Mouse (Mus musculus): Measurements from ENCODE around the gene Ggt6.
"Not testable (repeated sequence)": the region's sequence is repeated elsewhere in the genome, so short reads cannot be mapped to it uniquely, and the experiment has no call there.

The Ggt6 gene

DNA sequence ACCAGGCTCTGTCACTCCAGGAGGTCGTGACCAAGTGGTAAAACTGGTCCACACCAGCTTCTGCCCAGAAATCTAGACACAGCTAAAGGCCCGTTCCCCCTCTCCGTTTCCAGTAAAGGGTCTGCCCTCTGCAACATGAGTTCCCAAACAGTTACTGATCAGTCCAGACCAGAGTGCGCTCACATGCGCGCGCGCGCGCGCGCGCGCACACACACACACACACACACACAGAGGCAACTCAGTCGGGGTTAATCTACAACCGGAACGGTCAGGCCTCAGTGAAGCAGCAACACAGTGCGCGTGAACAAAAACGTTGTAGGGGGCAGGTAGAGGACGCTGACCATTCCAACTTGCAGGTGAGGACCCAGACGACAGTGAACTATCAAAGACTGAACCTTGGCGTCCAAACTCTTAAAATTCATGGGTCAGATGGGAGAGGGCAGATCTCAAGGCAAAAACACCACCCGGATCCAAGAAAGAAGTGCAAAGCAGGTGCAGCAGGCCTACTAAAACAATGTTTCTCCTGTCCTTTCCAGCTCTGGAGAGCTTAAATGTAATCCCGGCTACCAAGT, 24.7 kb upstream of the Ggt6 start:
- no peak for DNase-seq (ENCODE audit: inconsistent ontology term)

DNA sequence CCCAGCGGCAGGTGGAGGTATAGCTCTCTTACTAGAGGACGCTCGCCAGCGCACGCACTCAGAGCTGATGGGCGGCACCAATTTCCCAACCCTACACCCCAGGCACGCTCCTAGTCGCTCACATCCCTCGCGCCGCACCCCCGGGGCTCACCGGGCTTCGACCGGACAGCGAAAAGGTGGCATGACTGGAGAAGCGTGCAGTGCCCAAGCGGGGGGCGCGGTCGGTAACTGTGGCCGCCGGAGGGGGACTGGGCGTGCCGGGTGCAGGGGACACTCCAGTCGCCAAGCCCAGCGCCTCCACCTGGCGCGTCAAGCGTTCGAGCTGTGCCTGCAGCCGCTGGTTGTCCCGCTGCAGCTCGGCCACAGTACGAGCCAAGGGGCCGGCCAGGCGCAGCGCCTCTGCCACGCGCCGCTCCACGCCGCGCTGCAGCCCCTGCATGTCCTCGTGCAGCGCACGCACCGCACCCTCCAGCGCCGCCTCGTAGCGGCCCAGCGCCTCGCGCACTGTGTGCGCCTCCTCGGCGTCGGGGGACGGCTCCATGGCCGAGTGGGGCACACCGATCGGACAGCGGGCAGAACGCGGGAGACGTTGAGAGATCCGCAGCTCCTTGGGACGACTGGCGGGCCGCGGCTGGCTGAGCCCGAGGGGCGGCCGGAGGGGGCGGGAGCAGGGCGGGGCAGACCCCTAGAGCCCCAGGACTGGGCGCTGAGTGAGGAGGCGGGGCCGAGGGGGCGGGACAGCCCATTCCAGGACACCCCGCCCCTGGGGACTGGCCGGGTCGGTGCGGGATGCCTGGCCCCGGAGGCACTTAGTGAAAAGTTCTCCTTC, 24.0 kb upstream of the Ggt6 start, which contains the start of gene Smtnl2:
Gene Smtnl2 (minus strand): TSS at position 621 of the 829 bp plus-strand sequence.
- peak; percentile 93 for DNase-seq (ENCODE audit: inconsistent ontology term)

DNA sequence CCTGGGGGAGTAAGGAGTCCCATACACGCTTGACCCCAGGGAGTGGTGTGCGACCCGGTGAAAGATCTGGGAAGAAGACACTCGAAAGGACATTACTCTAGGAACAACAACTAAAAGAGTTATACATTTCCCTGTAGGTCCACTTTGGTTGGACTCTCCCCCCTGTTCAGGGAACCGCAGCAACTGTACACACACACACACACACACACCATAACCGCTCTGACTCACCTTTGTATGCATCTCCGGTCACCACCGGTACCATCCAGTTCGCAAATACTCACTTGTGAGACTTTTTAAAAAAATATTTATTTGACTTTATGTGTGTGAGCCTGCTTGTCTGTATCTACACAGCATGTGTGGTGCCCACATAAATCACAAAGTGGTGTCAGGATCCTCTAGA, 23.4 kb upstream of the Ggt6 start:
- no peak for DNase-seq (ENCODE audit: inconsistent ontology term)

DNA sequence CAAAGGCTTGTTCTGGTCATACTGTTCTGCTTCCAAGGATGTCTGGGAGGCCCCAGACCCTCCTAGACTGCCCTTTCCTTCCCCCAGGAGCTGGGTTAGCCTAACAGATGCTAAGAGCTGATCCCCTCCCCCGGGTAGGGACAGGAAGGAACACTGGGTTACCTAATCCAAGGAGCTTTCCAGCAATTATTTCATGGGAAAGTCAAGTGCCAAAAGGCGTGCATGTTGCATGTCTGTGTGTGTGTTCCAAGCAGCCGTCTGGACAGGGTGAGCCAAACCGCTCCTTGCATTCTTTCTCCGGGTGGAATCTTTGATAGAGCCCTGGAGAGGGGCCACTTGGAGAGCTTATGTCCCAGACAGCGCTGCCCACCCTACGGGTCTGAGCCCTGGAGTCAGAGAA, 22.3 kb upstream of the Ggt6 start:
- DNase-seq (ENCODE audit: inconsistent ontology term): no peak

DNA sequence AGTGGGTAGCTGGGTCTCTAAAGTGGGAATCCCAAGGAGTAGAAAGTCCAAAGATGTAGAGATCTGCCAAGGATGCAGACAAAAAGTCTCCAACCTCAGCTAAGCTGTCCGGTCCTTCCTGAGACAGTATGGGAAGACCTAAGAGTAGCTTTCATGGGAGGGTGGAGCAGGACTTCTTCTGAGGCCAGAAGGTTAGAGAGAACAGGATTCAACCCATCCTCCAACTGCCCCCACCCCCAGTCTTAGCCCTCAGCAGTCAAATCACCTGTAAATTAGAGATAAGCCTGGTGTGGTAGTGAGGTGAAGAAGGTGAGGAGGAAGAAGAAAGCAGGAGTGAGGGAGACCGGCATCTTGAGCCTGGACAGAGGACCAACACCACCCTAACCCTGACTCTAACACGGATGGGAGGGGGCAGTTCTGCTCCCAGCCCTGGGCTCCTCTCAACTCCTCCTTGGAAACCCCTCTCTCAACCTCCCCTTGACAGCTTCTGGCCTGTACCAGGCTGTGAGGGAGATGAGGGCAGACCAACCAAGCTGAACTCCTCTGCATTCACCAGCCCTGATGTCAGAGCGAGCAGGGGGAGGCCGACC, 21.6 kb upstream of the Ggt6 start:
- DNase-seq (ENCODE audit: inconsistent ontology term): no peak

DNA sequence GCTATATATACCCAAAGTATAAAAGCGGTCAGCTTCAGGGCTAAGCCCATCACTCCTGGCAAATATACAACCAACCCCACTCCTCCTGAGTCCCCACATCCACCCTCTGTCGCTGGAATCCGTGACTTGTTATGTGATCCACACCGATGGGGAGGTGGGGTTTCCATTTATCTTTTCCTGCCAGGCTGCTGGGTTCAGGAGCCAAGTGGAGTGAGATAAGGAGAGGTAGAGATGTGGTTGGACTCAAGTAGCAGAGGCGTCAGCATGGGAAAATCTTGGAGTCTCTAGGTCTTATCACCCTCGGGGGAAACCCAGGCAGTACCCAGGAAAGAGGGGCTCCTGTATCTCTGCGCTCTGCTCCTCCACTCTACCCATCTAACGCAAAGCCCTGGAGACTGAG, 20.2 kb upstream of the Ggt6 start:
- DNase-seq (ENCODE audit: inconsistent ontology term): no peak

DNA sequence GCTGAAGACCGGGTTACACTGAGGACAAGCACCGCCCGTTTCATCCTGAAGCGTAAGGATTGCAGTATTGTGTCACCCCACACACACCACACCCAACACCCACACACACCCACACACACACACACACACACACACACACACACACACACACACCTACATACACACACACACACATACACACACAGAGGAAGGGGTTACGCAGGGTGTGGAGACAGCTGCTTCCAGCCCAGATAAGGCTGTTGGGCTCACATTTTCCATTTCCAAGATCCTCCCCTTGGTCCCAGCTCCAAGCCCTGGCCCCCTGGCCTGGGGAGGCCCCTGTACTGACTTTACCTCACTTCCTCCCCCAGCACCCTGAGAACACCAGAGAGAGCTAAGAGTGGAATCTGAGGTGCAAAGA, 18.7 kb upstream of the Ggt6 start:
- DNase-seq (ENCODE audit: inconsistent ontology term): no peak

DNA sequence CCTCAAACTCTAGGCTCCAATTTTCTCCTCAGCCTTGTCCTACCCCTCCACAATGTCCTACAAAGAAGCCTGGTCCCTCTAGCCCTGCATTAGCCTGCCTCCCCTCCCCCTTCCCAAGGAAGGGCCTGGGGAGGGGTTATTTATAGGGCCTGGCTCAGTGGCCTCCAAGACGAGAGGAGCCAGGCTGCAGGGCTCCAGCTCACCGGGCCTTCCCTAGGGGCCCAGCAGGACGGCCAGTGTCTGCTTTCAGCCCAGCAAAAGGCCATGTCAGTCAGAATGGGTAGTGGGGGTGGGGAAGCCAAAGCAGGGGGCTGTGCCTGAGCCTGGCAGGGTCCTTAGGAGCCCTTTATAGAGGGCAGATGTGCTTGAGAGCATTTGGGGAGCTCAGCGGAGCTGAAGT, 17.9 kb upstream of the Ggt6 start:
- no peak for DNase-seq (ENCODE audit: inconsistent ontology term)

DNA sequence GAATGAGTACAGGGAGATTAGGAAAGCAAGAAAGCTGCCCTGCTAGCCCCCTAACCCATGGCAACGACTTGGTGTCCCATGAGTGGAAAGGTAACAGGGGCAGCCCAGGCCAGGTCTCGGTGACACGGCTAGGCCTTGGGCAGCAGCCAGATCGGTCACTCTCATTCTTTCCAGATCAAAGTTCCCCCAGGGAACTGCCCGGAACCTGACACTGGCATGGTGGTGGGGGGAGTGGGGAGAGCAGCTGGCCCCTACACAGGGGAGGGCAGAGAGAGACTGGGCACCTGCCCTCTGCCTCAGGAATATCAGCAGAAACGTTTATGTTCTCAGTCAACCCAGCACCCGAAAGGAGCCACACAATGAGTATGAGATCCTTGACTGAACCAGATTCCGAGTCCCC, 17.1 kb upstream of the Ggt6 start:
- no peak for DNase-seq (ENCODE audit: inconsistent ontology term)

DNA sequence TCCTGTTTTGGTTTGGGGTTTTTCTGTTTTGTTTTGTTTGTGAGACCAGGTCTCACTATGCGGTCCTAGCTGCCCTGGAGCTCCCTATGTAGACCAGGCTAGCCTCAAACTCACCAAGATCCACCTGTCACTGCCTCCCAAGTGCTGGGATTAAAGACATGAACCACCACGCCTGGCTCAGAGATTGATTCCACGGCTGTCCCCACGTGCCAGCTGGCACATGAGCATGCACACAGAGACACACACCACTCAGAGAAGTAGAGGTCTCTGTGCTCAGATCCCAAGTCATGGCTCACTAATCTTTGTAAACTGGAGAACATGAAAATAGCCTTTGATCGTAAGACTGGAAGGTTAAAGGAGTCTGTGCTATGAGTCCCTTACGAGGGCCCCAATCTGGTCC, 16.3 kb upstream of the Ggt6 start:
- no peak for DNase-seq (ENCODE audit: inconsistent ontology term)

DNA sequence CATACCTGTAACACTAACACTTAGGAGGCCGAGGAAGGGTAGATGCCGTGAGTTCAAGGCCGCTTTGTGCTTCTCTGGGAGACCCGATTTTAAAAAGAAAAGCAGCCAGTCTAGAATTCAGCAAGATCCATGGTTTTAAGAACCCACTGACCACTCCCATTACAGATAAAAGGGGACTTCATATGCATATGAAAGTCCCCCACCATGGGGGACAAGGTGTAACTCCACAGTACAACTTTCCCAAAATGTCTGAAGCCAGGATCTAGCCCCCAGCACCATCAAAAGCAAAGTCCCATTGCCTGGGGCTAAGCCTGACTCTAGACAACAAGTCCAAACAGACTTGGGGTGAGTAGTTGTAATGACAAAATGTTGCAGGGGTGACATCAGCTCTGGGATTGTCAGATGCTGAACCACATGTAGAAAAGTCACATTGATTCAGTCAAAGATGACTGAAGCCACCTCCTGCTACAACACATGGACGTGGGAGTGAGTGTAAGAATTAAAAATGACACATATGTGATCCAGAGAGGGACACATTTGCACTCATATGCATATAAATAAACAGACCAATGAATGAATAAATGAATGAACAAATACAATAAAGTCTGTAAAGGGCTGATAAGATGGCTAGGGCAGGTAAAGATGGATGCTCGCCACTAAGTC, 14.7 kb upstream of the Ggt6 start:
- no peak for DNase-seq (ENCODE audit: inconsistent ontology term)

DNA sequence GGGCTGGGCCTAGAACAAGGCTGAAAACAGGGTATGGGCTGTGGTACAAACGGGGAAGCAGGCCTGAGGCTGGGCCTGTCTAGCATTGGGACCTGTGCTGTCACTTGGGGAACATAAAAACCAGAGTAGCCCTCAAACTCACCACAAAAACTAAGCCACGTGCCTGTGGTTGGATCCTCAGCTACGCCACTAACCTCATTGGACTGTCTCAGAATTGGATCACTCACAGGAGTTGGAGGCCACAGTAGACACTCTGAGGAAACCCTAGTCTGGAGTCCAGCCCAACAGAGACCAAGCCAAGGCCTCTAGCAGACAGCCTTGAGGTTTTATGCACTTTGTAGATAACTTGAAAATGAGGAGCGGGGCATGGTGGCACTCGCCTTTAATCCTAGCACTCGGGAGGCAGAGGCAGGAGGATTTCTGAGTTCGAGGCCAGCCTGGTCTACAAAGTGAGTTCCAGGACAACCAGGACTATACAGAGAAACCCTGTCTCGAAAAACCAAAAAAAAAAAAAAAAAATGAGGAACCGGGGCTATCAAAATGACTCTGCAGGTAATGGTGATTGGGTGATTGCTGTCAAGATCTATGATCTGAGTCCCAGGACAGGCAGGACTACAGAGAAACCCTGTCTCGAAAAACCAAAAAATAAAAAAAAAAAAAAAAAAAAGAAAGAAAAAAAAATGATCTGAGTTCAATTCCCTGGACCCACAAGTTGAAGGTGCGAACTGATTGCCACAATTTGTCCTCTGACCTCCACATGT, 13.6 kb upstream of the Ggt6 start:
- no peak for DNase-seq (ENCODE audit: inconsistent ontology term)

DNA sequence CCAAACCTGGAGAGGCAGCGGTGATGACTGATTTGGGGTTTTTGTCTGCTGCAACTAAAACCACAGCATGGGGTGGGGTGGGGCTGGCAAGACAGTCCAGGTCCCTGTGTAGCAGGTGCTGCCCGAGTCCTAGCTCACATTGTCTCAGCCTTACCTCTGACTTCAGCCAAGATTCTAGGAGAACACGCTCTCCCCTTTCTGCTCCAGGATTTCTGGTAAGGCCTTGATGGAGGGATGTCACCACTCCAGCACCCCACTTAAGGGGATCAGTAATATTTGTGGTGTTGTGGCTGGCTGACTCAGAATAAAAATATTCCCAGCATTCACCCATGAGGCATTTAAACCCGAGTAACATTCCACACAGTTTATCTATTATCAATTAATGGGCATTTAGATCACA, 11.6 kb upstream of the Ggt6 start:
- DNase-seq (ENCODE audit: inconsistent ontology term): peak; percentile 64

DNA sequence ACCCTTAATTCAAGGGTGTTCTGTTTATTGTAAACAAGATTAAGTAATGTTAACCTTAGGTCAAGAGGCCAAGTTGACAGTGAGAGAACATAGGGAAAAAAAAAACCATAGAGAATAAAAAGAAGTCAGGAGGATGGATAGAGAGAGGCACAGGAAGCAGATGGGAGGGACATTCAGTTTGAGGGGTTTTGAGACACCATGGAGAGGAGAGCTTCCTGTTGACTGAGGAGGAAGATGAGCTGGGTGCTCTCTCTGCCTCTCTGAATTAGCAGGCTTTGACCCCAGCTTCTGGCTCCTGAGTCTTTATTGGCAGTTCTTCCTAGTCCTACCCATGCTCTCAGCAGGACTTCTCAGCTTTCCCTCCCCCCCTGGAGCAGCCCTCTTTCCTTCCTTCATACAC, 10.1 kb upstream of the Ggt6 start:
- no peak for DNase-seq (ENCODE audit: inconsistent ontology term)

DNA sequence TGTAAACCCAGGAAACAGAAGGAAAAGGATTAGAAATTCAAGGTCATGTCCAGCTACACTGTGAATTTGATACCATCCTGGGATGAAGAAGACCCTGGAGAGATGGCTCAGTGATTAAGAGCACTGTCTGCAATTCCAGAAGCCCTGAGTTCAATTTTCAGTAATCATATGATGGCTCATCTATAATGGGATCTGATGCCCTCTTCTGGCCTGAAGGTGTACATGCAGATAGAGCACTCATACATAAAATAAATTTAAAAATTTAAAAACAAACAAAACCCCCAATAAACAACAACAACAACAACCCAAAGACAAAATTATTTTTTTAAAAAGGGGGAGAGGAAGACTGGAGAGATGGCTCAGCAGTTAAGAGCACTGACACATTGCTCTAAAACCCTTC, 8.4 kb upstream of the Ggt6 start:
- DNase-seq (ENCODE audit: inconsistent ontology term): no peak

DNA sequence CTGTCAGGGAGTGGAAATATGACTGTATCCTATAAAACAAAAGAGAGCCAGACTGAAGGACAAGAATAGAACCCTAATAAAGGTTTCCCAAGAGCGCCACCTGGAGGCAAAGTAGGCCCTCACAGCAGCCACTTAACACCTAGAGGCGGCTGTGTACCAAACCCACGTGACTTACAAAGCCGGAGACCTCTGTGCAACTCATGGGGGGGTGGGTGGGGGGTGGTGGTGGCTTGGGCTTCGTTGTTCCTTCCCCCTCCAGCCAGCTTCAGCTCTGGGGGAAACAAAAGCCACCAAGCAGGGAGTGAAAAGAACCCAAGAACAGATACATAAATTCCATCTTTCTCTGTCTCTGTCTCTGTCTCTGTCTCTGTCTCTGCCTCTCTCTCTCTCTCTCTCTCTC, 6.6 kb upstream of the Ggt6 start:
- peak; percentile 43 for DNase-seq (ENCODE audit: inconsistent ontology term)

DNA sequence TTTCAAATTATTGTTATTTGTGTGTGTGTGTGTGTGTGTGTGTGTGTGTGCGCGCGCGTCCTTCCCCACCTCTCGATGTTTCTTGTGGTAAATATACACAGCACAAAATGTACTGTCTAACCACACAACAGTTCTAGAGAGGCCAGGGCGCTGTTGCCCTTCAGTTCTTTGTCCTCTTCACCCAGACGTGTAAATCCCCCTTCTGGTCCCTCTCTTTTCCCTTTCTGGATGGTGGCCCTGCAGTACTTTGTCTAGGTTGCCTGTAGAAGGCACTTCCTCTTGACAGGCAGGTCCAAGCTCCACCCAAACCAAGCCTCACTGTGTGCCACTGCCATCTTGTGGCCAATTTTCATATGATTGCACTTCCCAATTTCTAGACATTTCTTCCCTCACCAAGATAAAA, 6.0 kb upstream of the Ggt6 start:
- DNase-seq (ENCODE audit: inconsistent ontology term): peak; percentile 57

DNA sequence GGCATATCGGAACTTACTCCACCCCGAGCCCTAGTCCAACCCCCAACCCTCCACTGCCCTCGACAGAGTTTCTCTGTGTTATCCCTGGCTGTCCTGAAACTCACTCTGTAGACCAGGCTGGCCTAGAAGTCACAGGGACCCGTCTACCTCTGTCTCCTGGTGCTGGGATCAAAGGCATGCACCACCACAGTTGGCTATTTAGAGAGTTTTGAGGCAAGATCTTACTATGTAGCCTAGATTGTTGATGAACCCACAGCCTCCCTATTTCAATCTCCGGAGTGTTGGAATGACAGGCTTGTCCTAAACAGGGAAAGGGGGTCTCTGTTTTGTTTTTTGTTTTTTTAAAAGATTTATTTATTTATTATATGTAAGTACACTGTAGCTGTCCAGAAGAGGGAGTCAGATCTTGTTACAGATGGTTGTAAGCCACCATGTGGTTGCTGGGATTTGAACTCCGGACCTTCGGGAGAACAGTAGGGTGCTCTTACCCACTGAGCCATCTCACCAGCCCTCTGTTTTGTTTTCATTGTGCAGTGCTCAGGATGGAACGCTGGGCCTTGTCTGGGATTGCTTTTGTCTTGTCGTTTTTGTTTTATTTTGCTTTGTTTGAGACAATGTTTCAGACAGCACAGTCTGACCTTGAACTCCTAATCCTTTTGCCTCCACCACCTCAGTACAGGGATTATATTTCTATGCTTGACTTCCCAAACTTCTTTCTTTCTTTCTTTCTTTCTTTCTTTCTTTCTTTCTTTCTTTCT, 4.8 kb upstream of the Ggt6 start:
- DNase-seq (ENCODE audit: inconsistent ontology term): not testable (repeated sequence)

DNA sequence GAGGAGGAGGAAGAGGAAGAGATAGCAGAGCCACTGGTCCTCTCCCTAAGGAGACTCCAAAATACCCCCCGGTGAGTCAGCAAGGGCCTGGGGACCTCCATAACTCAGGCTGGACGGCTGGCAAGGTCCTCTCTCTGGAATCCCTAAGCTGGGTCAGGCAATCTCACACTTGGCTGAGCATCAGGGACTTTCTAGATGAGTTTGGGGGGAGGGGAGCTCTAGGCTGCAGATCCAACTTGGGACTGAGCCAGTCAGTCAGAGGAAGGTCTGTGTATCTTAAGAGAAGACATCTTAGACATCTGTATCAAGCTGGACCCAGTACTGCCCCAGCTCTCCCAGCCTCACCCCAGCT, 344 bp downstream of the Ggt6 start:
- no peak for DNase-seq (ENCODE audit: inconsistent ontology term)

DNA sequence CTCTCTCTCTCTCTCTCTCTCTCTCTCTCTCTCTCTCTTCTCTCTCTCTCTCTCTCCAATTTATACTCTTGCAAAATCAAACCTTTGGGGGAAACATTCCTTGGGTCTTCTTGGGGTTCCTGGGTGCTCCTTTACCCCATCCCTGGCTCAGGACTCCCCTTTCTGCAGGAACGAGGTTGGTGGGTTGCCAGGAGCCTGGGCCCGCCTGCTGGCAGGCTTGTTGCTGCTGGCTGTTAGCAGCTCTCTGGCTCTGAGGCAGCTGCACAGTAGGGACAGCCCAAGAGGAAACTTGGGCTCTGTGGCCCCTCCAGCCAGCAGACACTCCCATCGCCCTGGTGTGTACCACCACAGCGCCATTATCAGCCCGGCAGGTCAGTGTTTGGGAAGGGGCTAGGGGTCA, 945 bp downstream of the Ggt6 start:
- peak; percentile 60 for DNase-seq (ENCODE audit: inconsistent ontology term)

Data from Muller cell, postnatal 12 days (primary cell).